Mouse (Mus musculus): ENCODE results near the gene Bahd1. TPM values are rescaled to one million over a fixed set of nuclear protein-coding genes. Genes with fewer than 3 reads are reported as not detected.

Bahd1 gene
- polyA plus RNA-seq, 1 experiment from 2014 or later: 3.5 TPM

DNA sequence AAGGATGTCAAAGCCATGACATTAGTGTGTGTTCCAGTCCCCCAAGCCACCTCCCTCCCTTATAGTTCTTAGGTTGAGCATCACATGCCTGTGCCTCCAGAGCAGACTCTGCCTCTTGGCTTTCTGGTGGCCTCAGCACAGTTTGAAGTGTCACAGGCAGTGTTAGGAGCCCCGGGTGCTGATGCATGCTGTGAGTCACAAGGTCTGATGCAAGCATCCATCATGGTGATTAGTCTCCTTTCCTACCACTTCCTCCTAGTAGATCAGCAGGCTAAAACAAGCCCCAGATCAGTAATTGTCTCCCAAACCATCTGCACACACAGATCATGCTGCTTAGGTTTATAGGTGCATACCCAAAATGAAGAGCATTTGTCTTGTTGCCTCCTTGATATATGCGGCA, 61.4 kb downstream of the Bahd1 start:
- 39% methylated on average over 2 of the region's 2 CpGs for WGBS
- H3K4me3 ChIP-seq (ENCODE audit: low read length): no peak overlapping the region
- no peak overlapping the region for H3K4me2 ChIP-seq (replicated peaks; ENCODE audit: low read depth, low read length)
- H3K4me1 ChIP-seq (ENCODE audit: insufficient read depth, low read length): no peaks in the 10 kb centered on the region
- no peak for ATAC-seq (ENCODE audit: low FRiP score, low TSS enrichment)
- H3K9me3 ChIP-seq (ENCODE audit: low read length): no peaks in the 10 kb centered on the region
- H3K27ac ChIP-seq (ENCODE audit: low read length): no peak overlapping the region
- no peaks in the 10 kb centered on the region for H3K27me3 ChIP-seq (ENCODE audit: insufficient read depth, low read length)
- no peak overlapping the region for H3K9ac ChIP-seq (replicated peaks; ENCODE audit: low read length)
- H3K36me3 ChIP-seq (ENCODE audit: insufficient read depth, low read length): no peaks in the 10 kb centered on the region

DNA sequence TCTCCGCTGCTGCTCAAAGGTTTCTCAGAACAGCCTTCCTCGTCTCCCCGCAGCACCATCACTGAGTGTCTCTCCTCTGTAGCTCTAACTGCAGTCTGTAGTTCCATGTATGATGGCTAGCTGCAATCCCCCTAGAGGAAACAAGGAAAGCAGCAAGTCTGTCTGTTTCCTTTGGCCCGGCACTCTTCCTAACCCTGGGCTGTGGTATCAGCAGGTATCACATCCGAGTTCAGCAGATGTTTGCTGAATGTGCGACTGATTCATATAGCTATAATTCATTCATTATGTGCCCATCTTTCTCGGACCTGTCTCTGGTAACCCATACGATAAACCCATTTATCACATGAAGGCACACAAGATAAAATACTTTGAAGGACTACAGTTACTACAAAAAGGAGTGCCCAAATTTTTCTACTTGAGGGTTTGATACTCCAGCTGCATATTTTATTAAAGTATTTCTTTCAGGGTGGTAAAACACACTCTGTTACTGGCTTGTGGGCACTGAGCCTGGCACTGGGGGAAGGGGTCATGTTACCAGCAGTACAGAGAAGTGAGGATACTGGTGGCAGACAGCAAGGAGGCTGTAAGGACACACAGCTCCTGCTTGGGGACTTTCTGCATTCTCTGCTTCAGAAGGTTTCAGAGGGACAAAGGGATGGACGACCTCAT, 63.0 kb downstream of the Bahd1 start:
- H3K36me3 ChIP-seq (ENCODE audit: insufficient read depth, low read length): no peaks in the 10 kb centered on the region
- H3K9ac ChIP-seq (replicated peaks; ENCODE audit: low read length): no peak overlapping the region
- no peak overlapping the region for H3K4me3 ChIP-seq (ENCODE audit: low read length)
- H3K9me3 ChIP-seq (ENCODE audit: low read length): no peaks in the 10 kb centered on the region
- no peak overlapping the region for H3K4me2 ChIP-seq (replicated peaks; ENCODE audit: low read depth, low read length)
- no peaks in the 10 kb centered on the region for H3K27me3 ChIP-seq (ENCODE audit: insufficient read depth, low read length)
- no peak for ATAC-seq (ENCODE audit: low FRiP score, low TSS enrichment)
- no peaks in the 10 kb centered on the region for H3K4me1 ChIP-seq (ENCODE audit: insufficient read depth, low read length)
- no peak overlapping the region for H3K27ac ChIP-seq (ENCODE audit: low read length)
- WGBS: 51% methylated on average over 9 of the region's 9 CpGs

DNA sequence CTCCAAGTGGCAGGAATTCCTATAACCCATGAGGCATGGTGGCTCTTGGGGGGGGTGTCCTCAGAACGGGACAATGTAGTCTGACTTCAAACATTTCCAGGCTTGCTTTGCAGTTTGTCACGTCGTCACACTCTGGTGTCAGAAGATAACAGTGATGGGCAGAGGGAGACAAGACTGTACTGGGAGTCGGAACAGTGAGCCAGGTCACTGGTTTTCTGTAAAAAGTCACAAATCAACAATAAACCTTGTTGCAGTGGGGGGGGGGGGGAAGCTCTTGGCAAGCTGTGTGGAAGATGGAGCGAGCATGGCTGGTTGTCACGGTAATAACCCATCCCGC, 63.5 kb downstream of the Bahd1 start:
- Histone ChIP-seq H3K9ac (replicated peaks; ENCODE audit: low read length) (no peak overlapping the region), H3K4me1 (ENCODE audit: insufficient read depth, low read length) (no peaks in the 10 kb centered on the region), H3K9me3 (ENCODE audit: low read length) (no peaks in the 10 kb centered on the region), H3K27ac (ENCODE audit: low read length) (no peak overlapping the region), H3K36me3 (ENCODE audit: insufficient read depth, low read length) (no peaks in the 10 kb centered on the region), H3K27me3 (ENCODE audit: insufficient read depth, low read length) (no peaks in the 10 kb centered on the region), H3K4me2 (replicated peaks; ENCODE audit: low read depth, low read length) (no peak overlapping the region), H3K4me3 (ENCODE audit: low read length) (no peak overlapping the region)
- 54% methylated on average over 7 of the region's 7 CpGs for WGBS
- no peak for ATAC-seq (ENCODE audit: low FRiP score, low TSS enrichment)

DNA sequence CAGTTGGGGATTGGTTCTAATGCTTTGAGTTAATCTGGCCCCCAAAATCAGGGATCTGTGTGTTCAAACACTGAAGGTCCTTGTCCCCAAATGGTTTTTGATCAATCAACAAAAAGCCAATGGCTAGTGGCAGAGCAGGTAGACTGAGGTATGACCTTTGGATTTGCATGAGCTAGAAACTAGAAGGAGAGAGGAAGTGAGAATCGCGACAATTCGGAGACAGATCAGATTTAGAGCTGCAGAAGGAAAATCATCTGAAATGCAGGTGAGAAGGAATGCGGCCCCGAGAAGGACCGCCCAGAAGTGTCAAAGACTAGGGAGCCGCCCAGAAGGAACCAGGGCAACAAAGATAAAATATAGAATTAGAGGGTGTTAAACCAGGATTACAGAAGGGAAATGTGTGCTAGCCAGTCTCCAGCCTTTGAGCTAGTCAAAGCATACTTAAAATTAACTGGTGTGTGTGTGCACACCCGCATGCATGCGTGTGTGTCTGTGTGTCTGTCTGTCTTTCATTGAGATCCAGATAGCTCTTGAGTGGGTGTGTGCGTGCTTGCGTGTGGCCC, 69.5 kb downstream of the Bahd1 start:
- Histone ChIP-seq H3K4me2 (replicated peaks; ENCODE audit: low read depth, low read length) (no peak overlapping the region), H3K9ac (replicated peaks; ENCODE audit: low read length) (no peak overlapping the region), H3K4me1 (ENCODE audit: insufficient read depth, low read length) (0 out of 2 replicates have a peak, but pooled peaks cover 3% of the 10 kb centered on the region), H3K27ac (ENCODE audit: low read length) (no peak overlapping the region), H3K27me3 (ENCODE audit: insufficient read depth, low read length) (peaks cover 16% of the 10 kb centered on the region), H3K9me3 (ENCODE audit: low read length) (no peaks in the 10 kb centered on the region), H3K36me3 (ENCODE audit: insufficient read depth, low read length) (no peaks in the 10 kb centered on the region), H3K4me3 (ENCODE audit: low read length) (no peak overlapping the region)
- no peak for ATAC-seq (ENCODE audit: low FRiP score, low TSS enrichment)
- 84% methylated on average over 11 of the region's 11 CpGs for WGBS

DNA sequence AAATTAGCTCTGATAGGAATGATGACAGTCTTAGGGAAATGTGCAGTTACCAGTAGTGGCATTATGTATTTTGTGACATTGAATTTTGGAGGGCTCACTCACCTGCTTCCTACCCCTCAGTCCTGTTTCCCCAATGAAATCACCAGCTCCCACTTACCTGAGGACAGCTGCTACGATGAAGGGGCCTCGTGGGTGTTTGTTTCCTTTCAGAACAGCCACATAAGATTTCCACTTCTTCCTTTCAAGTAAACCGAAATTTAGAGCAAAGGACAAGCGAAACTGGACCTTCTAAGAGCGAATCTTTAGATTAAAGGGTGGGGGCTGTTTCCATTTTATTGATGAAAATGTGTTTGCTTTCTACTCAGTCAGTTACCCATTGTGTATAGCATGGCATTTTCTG, 71.9 kb downstream of the Bahd1 start:
- H3K27ac ChIP-seq (ENCODE audit: low read length): no peak overlapping the region
- H3K36me3 ChIP-seq (ENCODE audit: insufficient read depth, low read length): no peaks in the 10 kb centered on the region
- H3K9ac ChIP-seq (replicated peaks; ENCODE audit: low read length): no peak overlapping the region
- H3K27me3 ChIP-seq (ENCODE audit: insufficient read depth, low read length): peaks cover 28% of the 10 kb centered on the region
- 78% methylated on average over 5 of the region's 5 CpGs for WGBS
- H3K9me3 ChIP-seq (ENCODE audit: low read length): no peaks in the 10 kb centered on the region
- H3K4me2 ChIP-seq (replicated peaks; ENCODE audit: low read depth, low read length): peak overlapping the region; percentile 73; the same call in 1 of the 2 replicates
- 0 out of 2 replicates have a peak, but pooled peaks cover 6% of the 10 kb centered on the region for H3K4me1 ChIP-seq (ENCODE audit: insufficient read depth, low read length)
- no peak overlapping the region; the same call in 1 of the 2 replicates for H3K4me3 ChIP-seq (ENCODE audit: low read length)
- no peak for ATAC-seq (ENCODE audit: low FRiP score, low TSS enrichment)

DNA sequence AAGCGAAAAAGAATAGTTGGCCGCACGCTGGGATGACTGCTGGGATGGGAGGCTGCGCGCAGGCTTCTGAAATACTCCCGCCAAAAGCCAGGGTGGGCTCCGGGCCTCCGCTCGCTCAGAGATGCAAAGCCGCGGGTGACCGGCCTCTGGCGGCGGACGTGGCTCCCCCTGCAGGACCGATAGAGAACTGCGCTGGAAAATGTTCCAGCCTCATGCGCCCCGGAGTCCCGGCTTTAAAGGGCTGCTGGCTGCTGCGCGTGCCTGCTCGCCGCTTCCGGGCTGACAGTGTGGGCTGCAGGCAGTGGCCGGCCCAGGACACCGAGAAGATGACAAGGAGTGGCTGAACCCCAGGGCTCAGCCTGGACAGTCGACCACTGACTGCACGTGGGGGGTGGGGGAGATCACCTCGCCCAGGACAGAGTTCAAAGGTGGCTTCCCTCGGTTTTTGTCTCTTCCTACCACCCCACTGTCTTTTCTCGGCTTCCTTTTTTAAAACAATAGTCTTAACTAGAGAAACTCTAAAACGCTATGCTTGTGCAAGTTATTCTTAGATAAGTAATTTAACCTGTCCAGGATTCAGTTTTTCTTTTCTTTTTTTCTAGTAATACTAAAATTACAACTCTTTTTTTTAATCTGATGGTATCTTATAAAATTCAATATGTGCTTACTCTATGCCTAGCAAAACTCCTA, 72.7 kb downstream of the Bahd1 start:
- peak overlapping the region; percentile 73 for H3K4me2 ChIP-seq (replicated peaks; ENCODE audit: low read depth, low read length)
- H3K36me3 ChIP-seq (ENCODE audit: insufficient read depth, low read length): no peaks in the 10 kb centered on the region
- H3K4me1 ChIP-seq (ENCODE audit: insufficient read depth, low read length): 0 out of 2 replicates have a peak, but pooled peaks cover 6% of the 10 kb centered on the region
- 1% methylated on average over 33 of the region's 33 CpGs for WGBS
- peaks cover 35% of the 10 kb centered on the region for H3K27me3 ChIP-seq (ENCODE audit: insufficient read depth, low read length)
- peak overlapping the region; percentile 67 for H3K9ac ChIP-seq (replicated peaks; ENCODE audit: low read length)
- peak overlapping the region; percentile 46 for H3K4me3 ChIP-seq (ENCODE audit: low read length)
- peak; percentile 83 for ATAC-seq (ENCODE audit: low FRiP score, low TSS enrichment)
- no peak overlapping the region for H3K27ac ChIP-seq (ENCODE audit: low read length)
- H3K9me3 ChIP-seq (ENCODE audit: low read length): no peaks in the 10 kb centered on the region

Other genes starting within 250 kb of the Bahd1 start
- 0.60 and 1.4 TPM in 2 replicates for gene Pak6, start 237.1 kb upstream of the Bahd1 start, polyA plus RNA-seq (2015; fragmentation: Nextera tagmentation; extraction: Ambion mirVana)
- gene Ankrd63, start 196.4 kb upstream of the Bahd1 start, polyA plus RNA-seq (2015; fragmentation: Nextera tagmentation; extraction: Ambion mirVana): 0.25 and 0.30 TPM in 2 replicates
- 1.4 and 1.7 TPM in 2 replicates for gene Plcb2, start 171.9 kb upstream of the Bahd1 start, polyA plus RNA-seq (2015; fragmentation: Nextera tagmentation; extraction: Ambion mirVana)
- gene Inafm2, start 154.6 kb upstream of the Bahd1 start, polyA plus RNA-seq (2015; fragmentation: Nextera tagmentation; extraction: Ambion mirVana): 15.2 and 16.3 TPM in 2 replicates
- gene Ccdc9b, start 137.7 kb upstream of the Bahd1 start, polyA plus RNA-seq (2015; fragmentation: Nextera tagmentation; extraction: Ambion mirVana): 1.3 and 1.4 TPM in 2 replicates
- not detected in 2 replicates for gene Phgr1, start 127.6 kb upstream of the Bahd1 start, polyA plus RNA-seq (2015; fragmentation: Nextera tagmentation; extraction: Ambion mirVana)
- gene Disp2, start 120.7 kb upstream of the Bahd1 start, polyA plus RNA-seq (2015; fragmentation: Nextera tagmentation; extraction: Ambion mirVana): 0.46 and 0.81 TPM in 2 replicates
- 113 and 119 TPM in 2 replicates for gene Knstrn, start 86.4 kb upstream of the Bahd1 start, polyA plus RNA-seq (2015; fragmentation: Nextera tagmentation; extraction: Ambion mirVana)
- gene Ivd, start 38.4 kb upstream of the Bahd1 start, polyA plus RNA-seq (2015; fragmentation: Nextera tagmentation; extraction: Ambion mirVana): 91.0 and 91.1 TPM in 2 replicates
- 26.8 and 28.6 TPM in 2 replicates for gene Chst14, start 26.1 kb downstream of the Bahd1 start, polyA plus RNA-seq (2015; fragmentation: Nextera tagmentation; extraction: Ambion mirVana)
- gene Ccdc32, start 129.0 kb downstream of the Bahd1 start, polyA plus RNA-seq (2015; fragmentation: Nextera tagmentation; extraction: Ambion mirVana): 23.3 and 26.9 TPM in 2 replicates
- gene Rpusd2, start 134.4 kb downstream of the Bahd1 start, polyA plus RNA-seq (2015; fragmentation: Nextera tagmentation; extraction: Ambion mirVana): 4.5 and 5.3 TPM in 2 replicates
- 38.3 and 47.0 TPM in 2 replicates for gene Knl1, start 146.7 kb downstream of the Bahd1 start, polyA plus RNA-seq (2015; fragmentation: Nextera tagmentation; extraction: Ambion mirVana)
- 50.7 and 51.8 TPM in 2 replicates for gene Rad51, start 212.4 kb downstream of the Bahd1 start, polyA plus RNA-seq (2015; fragmentation: Nextera tagmentation; extraction: Ambion mirVana)

Data from kidney, embryonic 16.5 days (tissue).